Mouse (Mus musculus) midbrain, embryonic 15.5 days (tissue): Measurements from ENCODE around the gene Polr2a. TPM values are rescaled to one million over a fixed set of nuclear protein-coding genes. Genes with fewer than 3 reads are reported as not detected.
"Not testable (repeated sequence)": the region's sequence is repeated elsewhere in the genome, so short reads cannot be mapped to it uniquely, and the experiment has no call there.

Source experiments
- ATAC-seq: fragments of 200-750 bp; cut with Nextera tagmentation; replicated peaks from 2 replicates; pipeline ENCODE4 v1.8.0; 2017; ENCODE audit warnings: moderate TSS enrichment
- H3K27ac ChIP-seq: fragments of 300-500 bp; sonication (generic); 2 replicates; pipeline ENCODE4 v1.5.1; 2015; ENCODE audit warnings: mild to moderate bottlenecking, inconsistent platforms
- H3K27me3 ChIP-seq: fragments of 300-500 bp; sonication (generic); replicated peaks from 2 replicates; pipeline ENCODE4 v1.6.1; 2015; ENCODE audit warnings: inconsistent platforms
- H3K36me3 ChIP-seq: fragments of 300-500 bp; sonication (generic); replicated peaks from 2 replicates; pipeline ENCODE4 v1.6.1; 2015; ENCODE audit warnings: inconsistent platforms
- H3K4me1 ChIP-seq: fragments of 300-500 bp; sonication (generic); 2 replicates; pipeline ENCODE4 v1.6.1; 2015; ENCODE audit warnings: inconsistent platforms
- H3K4me2 ChIP-seq: fragments of 300-500 bp; sonication (generic); 2 replicates; pipeline ENCODE4 v1.6.1; 2015; ENCODE audit warnings: inconsistent platforms, mild to moderate bottlenecking, moderate library complexity
- H3K4me3 ChIP-seq: fragments of 300-500 bp; sonication (generic); 2 replicates; pipeline ENCODE4 v1.5.1; 2015; ENCODE audit warnings: mild to moderate bottlenecking, inconsistent platforms
- H3K9ac ChIP-seq: fragments of 300-500 bp; sonication (generic); 2 replicates; pipeline ENCODE4 v1.6.1; 2015; ENCODE audit warnings: mild to moderate bottlenecking, inconsistent platforms
- H3K9me3 ChIP-seq: fragments of 300-500 bp; sonication (generic); 2 replicates; pipeline ENCODE4 v1.6.1; 2016; ENCODE audit warnings: inconsistent platforms
- WGBS: fragments of 180-500 bp; shearing (Covaris S2); methylation state at CpG from one replicate; pipeline ENCODE4 v1.1.7; 2015; ENCODE audit warnings: mixed read lengths; 5-methylcytosine and 5-hydroxymethylcytosine counted together
- polyA plus RNA-seq: library from polyadenylated mRNA; unstranded; fragments of >200 nt; fragmentation: Nextera tagmentation; extraction: Ambion mirVana; gene quantifications from 2 replicates; pipeline ENCODE4 v1.2.1, GENCODE M21; 2015

Gene Polr2a
- polyA plus RNA-seq, 1 experiment from 2014 or later, result 17.4 TPM

- Histone ChIP-seq H3K27ac (peak overlapping the region; percentile 99), H3K9ac (peak overlapping the region; percentile 76), H3K4me3 (peak overlapping the region; percentile 48; the same call in 1 of the 2 replicates), H3K27me3 (no peaks in the 10 kb centered on the region), H3K36me3 (no peaks in the 10 kb centered on the region), H3K9me3 (no peaks in the 10 kb centered on the region), H3K4me2 (peak overlapping the region; percentile 81), H3K4me1 (peaks cover 44% of the 10 kb centered on the region)
- WGBS, result 75% methylated on average over 14 of the region's 14 CpGs
- ATAC-seq, result no peak
Observed at GRCm38 (mm10) chr11:69760160-69760900, 1.9 kb upstream of the Polr2a start.

- H3K27ac ChIP-seq, result peak overlapping the region; percentile 99
- peak overlapping the region; percentile 76 for H3K9ac ChIP-seq
- no peaks in the 10 kb centered on the region for H3K27me3 ChIP-seq
- no peaks in the 10 kb centered on the region for H3K9me3 ChIP-seq
- peak; percentile 87 for ATAC-seq
- no peaks in the 10 kb centered on the region for H3K36me3 ChIP-seq
- H3K4me2 ChIP-seq, result peak overlapping the region; percentile 81
- H3K4me1 ChIP-seq, result peaks cover 51% of the 10 kb centered on the region
- H3K4me3 ChIP-seq, result peak overlapping the region; percentile 48
- under 1% methylated on average over 37 of the region's 37 CpGs for WGBS
Observed at GRCm38 (mm10) chr11:69758971-69759721, 709 bp upstream of the Polr2a start.

- Histone ChIP-seq H3K9me3 (no peaks in the 10 kb centered on the region), H3K36me3 (no peaks in the 10 kb centered on the region), H3K9ac (peak overlapping the region; percentile 76), H3K4me3 (peak overlapping the region; percentile 48), H3K27ac (peak overlapping the region; percentile 99), H3K4me2 (peak overlapping the region; percentile 81), H3K27me3 (no peaks in the 10 kb centered on the region), H3K4me1 (peaks cover 54% of the 10 kb centered on the region)
- WGBS, result under 1% methylated on average over 25 of the region's 26 CpGs
- ATAC-seq, result peak; percentile 87
Observed at GRCm38 (mm10) chr11:69758090-69758456, 364 bp downstream of the Polr2a start.

GRCm38 (mm10) chr11:69757303-69758089 lies 941 bp downstream of the Polr2a start:
- ATAC-seq, result no peak
- 43% methylated on average over 9 of the region's 9 CpGs for WGBS
- Histone ChIP-seq H3K4me1 (peaks cover 60% of the 10 kb centered on the region), H3K4me2 (peak overlapping the region; percentile 81), H3K9ac (peak overlapping the region; percentile 76), H3K9me3 (no peaks in the 10 kb centered on the region), H3K36me3 (no peaks in the 10 kb centered on the region), H3K27me3 (no peaks in the 10 kb centered on the region), H3K27ac (peak overlapping the region; percentile 99), H3K4me3 (peak overlapping the region; percentile 48)

GRCm38 (mm10) chr11:69754701-69755100 lies 3.7 kb downstream of the Polr2a start:
- Histone ChIP-seq H3K9ac (no peak overlapping the region), H3K4me3 (0 out of 2 replicates have a peak overlapping the region, but pooled peaks have one; percentile 5), H3K4me1 (peaks cover 49% of the 10 kb centered on the region), H3K27ac (no peak overlapping the region), H3K9me3 (no peaks in the 10 kb centered on the region), H3K27me3 (no peaks in the 10 kb centered on the region), H3K36me3 (no peaks in the 10 kb centered on the region), H3K4me2 (peak overlapping the region; percentile 81; the same call in 1 of the 2 replicates)
- ATAC-seq, result no peak
- 58% methylated on average over 3 of the region's 3 CpGs for WGBS

GRCm38 (mm10) chr11:69754233-69754632 lies 4.2 kb downstream of the Polr2a start:
- Histone ChIP-seq H3K4me2 (peak overlapping the region; percentile 81; the same call in 1 of the 2 replicates), H3K9ac (no peak overlapping the region), H3K4me3 (no peak overlapping the region), H3K27me3 (no peaks in the 10 kb centered on the region), H3K36me3 (no peaks in the 10 kb centered on the region), H3K9me3 (no peaks in the 10 kb centered on the region), H3K27ac (no peak overlapping the region), H3K4me1 (peaks cover 46% of the 10 kb centered on the region)
- ATAC-seq, result no peak
- WGBS, result 87% methylated on average over 5 of the region's 5 CpGs

GRCm38 (mm10) chr11:69752686-69753085 lies 5.8 kb downstream of the Polr2a start:
- no peak overlapping the region for H3K9ac ChIP-seq
- H3K27me3 ChIP-seq, result no peaks in the 10 kb centered on the region
- no peaks in the 10 kb centered on the region for H3K9me3 ChIP-seq
- H3K36me3 ChIP-seq, result peaks cover 2% of the 10 kb centered on the region; the same call in 1 of the 2 replicates
- ATAC-seq, result no peak
- no peak overlapping the region for H3K27ac ChIP-seq
- no peak overlapping the region for H3K4me2 ChIP-seq
- H3K4me3 ChIP-seq, result no peak overlapping the region
- peaks cover 45% of the 10 kb centered on the region for H3K4me1 ChIP-seq

GRCm38 (mm10) chr11:69751635-69752034 lies 6.8 kb downstream of the Polr2a start:
- Histone ChIP-seq H3K36me3 (peaks cover 10% of the 10 kb centered on the region), H3K4me2 (no peak overlapping the region), H3K27ac (no peak overlapping the region), H3K9me3 (no peaks in the 10 kb centered on the region), H3K4me3 (no peak overlapping the region), H3K27me3 (no peaks in the 10 kb centered on the region), H3K4me1 (peaks cover 35% of the 10 kb centered on the region), H3K9ac (no peak overlapping the region)
- 85% methylated on average over 3 of the region's 3 CpGs for WGBS
- no peak for ATAC-seq

GRCm38 (mm10) chr11:69731408-69731807 lies 27.0 kb downstream of the Polr2a start:
- not testable (repeated sequence) for H3K9me3 ChIP-seq, H3K27me3 ChIP-seq, H3K4me3 ChIP-seq, ATAC-seq, H3K27ac ChIP-seq, H3K4me2 ChIP-seq, H3K9ac ChIP-seq, H3K4me1 ChIP-seq
- 70% methylated on average over 3 of the region's 3 CpGs for WGBS
- H3K36me3 ChIP-seq, result peaks cover 29% of the 10 kb centered on the region

- Histone ChIP-seq H3K4me1 (no peaks in the 10 kb centered on the region), H3K9ac (no peak overlapping the region), H3K9me3 (no peaks in the 10 kb centered on the region), H3K4me2 (no peak overlapping the region), H3K27ac (no peak overlapping the region), H3K36me3 (peaks cover 6% of the 10 kb centered on the region), H3K4me3 (no peak overlapping the region), H3K27me3 (no peaks in the 10 kb centered on the region)
- no peak for ATAC-seq
- WGBS, result 16% methylated on average over 3 of the region's 3 CpGs
Observed at GRCm38 (mm10) chr11:69729063-69729462, 29.4 kb downstream of the Polr2a start.

- Histone ChIP-seq H3K9me3 (no peaks in the 10 kb centered on the region), H3K9ac (no peak overlapping the region), H3K4me2 (no peak overlapping the region), H3K4me1 (no peaks in the 10 kb centered on the region), H3K27ac (no peak overlapping the region), H3K27me3 (no peaks in the 10 kb centered on the region), H3K36me3 (no peaks in the 10 kb centered on the region), H3K4me3 (no peak overlapping the region)
- 42% methylated on average over 5 of the region's 5 CpGs for WGBS
- no peak for ATAC-seq
Observed at GRCm38 (mm10) chr11:69725951-69726350, 32.5 kb downstream of the Polr2a start.

- ATAC-seq, result no peak
- Histone ChIP-seq H3K4me3 (no peak overlapping the region), H3K27me3 (no peaks in the 10 kb centered on the region), H3K9ac (no peak overlapping the region), H3K4me1 (no peaks in the 10 kb centered on the region), H3K9me3 (no peaks in the 10 kb centered on the region), H3K4me2 (no peak overlapping the region), H3K27ac (no peak overlapping the region), H3K36me3 (no peaks in the 10 kb centered on the region)
- WGBS, result 31% methylated on average over 2 of the region's 2 CpGs
Observed at GRCm38 (mm10) chr11:69723074-69723473, 35.4 kb downstream of the Polr2a start.
